Mouse (Mus musculus) midbrain, embryonic 12.5 days (tissue): Measurements from ENCODE around the gene Spon1. TPM values are rescaled to one million over a fixed set of nuclear protein-coding genes. Genes with fewer than 3 reads are reported as not detected.
A peak's percentile ranks its signal among the peaks of the same experiment; 100 is the strongest.

Experiments
- ATAC-seq: fragments of 200-750 bp; cut with Nextera tagmentation; 2 replicates; pipeline ENCODE4 v1.8.0; 2017; ENCODE audit warnings: low read depth, moderate TSS enrichment, moderate library complexity; ENCODE audit not compliant: low FRiP score
- H3K27ac ChIP-seq: fragments of 300-500 bp; sonication (generic); replicated peaks from 2 replicates; pipeline ENCODE4 v1.5.1; 2016; ENCODE audit warnings: mild to moderate bottlenecking
- H3K27me3 ChIP-seq: fragments of 300-500 bp; sonication (generic); 2 replicates; pipeline ENCODE4 v1.6.1; 2016; ENCODE audit warnings: mild to moderate bottlenecking
- H3K36me3 ChIP-seq: fragments of 300-500 bp; sonication (generic); 2 replicates; pipeline ENCODE4 v1.6.1; 2016
- H3K4me1 ChIP-seq: fragments of 300-500 bp; sonication (generic); 2 replicates; pipeline ENCODE4 v1.6.1; 2016
- H3K4me2 ChIP-seq: fragments of 300-500 bp; sonication (generic); replicated peaks from 2 replicates; pipeline ENCODE4 v1.6.1; 2016; ENCODE audit warnings: mild to moderate bottlenecking, moderate library complexity
- H3K4me3 ChIP-seq: fragments of 300-500 bp; sonication (generic); 2 replicates; pipeline ENCODE4 v1.5.1; 2016; ENCODE audit warnings: mild to moderate bottlenecking
- H3K9ac ChIP-seq: fragments of 300-500 bp; sonication (generic); replicated peaks from 2 replicates; pipeline ENCODE4 v1.6.1; 2016; ENCODE audit warnings: mild to moderate bottlenecking, moderate library complexity
- H3K9me3 ChIP-seq: fragments of 300-500 bp; sonication (generic); 2 replicates; pipeline ENCODE4 v1.6.1; 2016; ENCODE audit warnings: mild to moderate bottlenecking
- WGBS: fragments of 180-500 bp; shearing (Covaris S2); methylation state at CpG from one replicate; pipeline ENCODE4 v1.1.7; 2016; 5-methylcytosine and 5-hydroxymethylcytosine counted together
- polyA plus RNA-seq: library from polyadenylated mRNA; unstranded; fragments of >200 nt; fragmentation: Nextera tagmentation; extraction: Ambion mirVana; gene quantifications from 2 replicates; pipeline ENCODE4 v1.2.1, GENCODE M21; 2016

Gene Spon1
- polyA plus RNA-seq, 1 experiment from 2014 or later, result 57.5 TPM

DNA sequence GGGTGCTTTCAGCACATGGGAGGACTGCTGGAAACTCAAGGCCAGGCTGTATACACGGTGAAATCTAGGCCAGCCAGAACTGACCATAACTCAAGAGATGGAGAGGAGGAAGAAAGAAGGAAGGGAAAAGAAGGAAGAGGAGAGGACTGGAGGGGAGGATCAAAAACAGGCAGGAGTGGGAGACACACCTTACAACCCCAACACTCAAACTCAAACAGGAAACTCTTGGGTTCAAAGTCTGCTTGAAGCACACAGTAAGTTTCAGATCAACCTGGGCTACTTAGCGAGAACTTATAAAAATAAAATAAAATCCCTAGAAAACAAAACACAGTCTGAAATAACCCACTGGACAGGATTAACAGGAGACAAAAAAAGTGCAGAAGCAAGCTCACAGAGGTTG is 280.0 kb downstream of the Spon1 start:
- Histone ChIP-seq H3K9ac (no peak overlapping the region), H3K36me3 (peaks cover 5% of the 10 kb centered on the region; the same call in 1 of the 2 replicates), H3K27ac (no peak overlapping the region), H3K4me1 (no peaks in the 10 kb centered on the region), H3K4me2 (no peak overlapping the region), H3K4me3 (no peak overlapping the region), H3K9me3 (no peaks in the 10 kb centered on the region), H3K27me3 (no peaks in the 10 kb centered on the region)
- no peak for ATAC-seq
- WGBS, result 88% methylated on average over 2 of the region's 2 CpGs

- H3K36me3 ChIP-seq, result no peaks in the 10 kb centered on the region
- no peaks in the 10 kb centered on the region; the same call in 1 of the 2 replicates for H3K4me1 ChIP-seq
- no peaks in the 10 kb centered on the region for H3K9me3 ChIP-seq
- H3K27me3 ChIP-seq, result no peaks in the 10 kb centered on the region
- H3K4me3 ChIP-seq, result no peak overlapping the region
- no peak overlapping the region for H3K9ac ChIP-seq
- H3K4me2 ChIP-seq, result no peak overlapping the region
- ATAC-seq, result no peak
- no peak overlapping the region for H3K27ac ChIP-seq
- WGBS, result 84% methylated on average over 4 of the region's 4 CpGs
These were observed 287.9 kb downstream of the Spon1 start for GRCm38 (mm10) chr7:114053720-114054119.

GRCm38 (mm10) chr7:114058166-114058565 is 292.4 kb downstream of the Spon1 start:
- Histone ChIP-seq H3K4me1 (no peaks in the 10 kb centered on the region; the same call in 1 of the 2 replicates), H3K27ac (no peak overlapping the region), H3K9me3 (no peaks in the 10 kb centered on the region), H3K27me3 (no peaks in the 10 kb centered on the region), H3K9ac (no peak overlapping the region), H3K4me2 (no peak overlapping the region), H3K4me3 (no peak overlapping the region), H3K36me3 (no peaks in the 10 kb centered on the region)
- ATAC-seq, result no peak
- 94% methylated on average over 16 of the region's 16 CpGs for WGBS

- Histone ChIP-seq H3K4me1 (no peaks in the 10 kb centered on the region; the same call in 1 of the 2 replicates), H3K9ac (no peak overlapping the region), H3K4me2 (no peak overlapping the region), H3K27ac (no peak overlapping the region), H3K4me3 (no peak overlapping the region), H3K27me3 (no peaks in the 10 kb centered on the region), H3K36me3 (no peaks in the 10 kb centered on the region), H3K9me3 (no peaks in the 10 kb centered on the region)
- no peak for ATAC-seq
- WGBS, result 82% methylated on average over 6 of the region's 6 CpGs
These were observed 293.2 kb downstream of the Spon1 start for GRCm38 (mm10) chr7:114058927-114059441.

DNA sequence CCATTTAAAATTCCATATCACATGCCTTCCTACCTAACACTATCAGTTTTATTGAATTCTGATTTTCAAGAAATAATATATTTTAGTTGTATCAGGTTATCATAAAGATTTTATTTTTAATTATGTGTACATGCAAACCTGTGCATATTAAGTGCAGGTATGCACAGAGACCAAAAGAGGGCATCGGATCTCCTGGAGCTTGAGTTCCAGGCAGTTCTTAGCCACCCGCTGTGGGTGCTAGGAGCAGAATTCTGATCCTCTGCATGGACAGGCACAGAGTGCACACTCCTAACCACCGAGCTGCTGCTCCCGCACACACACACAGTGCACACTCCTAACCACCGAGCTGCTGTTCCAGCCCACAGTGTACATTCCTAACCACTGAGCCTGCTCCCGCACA is 294.6 kb downstream of the Spon1 start:
- Histone ChIP-seq H3K4me1 (peaks cover 3% of the 10 kb centered on the region), H3K4me2 (no peak overlapping the region), H3K9me3 (no peaks in the 10 kb centered on the region), H3K36me3 (no peaks in the 10 kb centered on the region), H3K9ac (no peak overlapping the region), H3K27me3 (no peaks in the 10 kb centered on the region), H3K4me3 (no peak overlapping the region), H3K27ac (no peak overlapping the region)
- no peak for ATAC-seq
- WGBS, result 93% methylated on average over 6 of the region's 6 CpGs

GRCm38 (mm10) chr7:114062451-114062850 is 296.7 kb downstream of the Spon1 start:
- Histone ChIP-seq H3K27ac (no peak overlapping the region), H3K36me3 (no peaks in the 10 kb centered on the region), H3K9ac (no peak overlapping the region), H3K4me3 (no peak overlapping the region), H3K27me3 (no peaks in the 10 kb centered on the region), H3K4me2 (no peak overlapping the region), H3K4me1 (peaks cover 16% of the 10 kb centered on the region), H3K9me3 (no peaks in the 10 kb centered on the region)
- 59% methylated on average over 1 of the region's 1 CpGs for WGBS
- no peak for ATAC-seq

- Histone ChIP-seq H3K36me3 (no peaks in the 10 kb centered on the region), H3K27ac (no peak overlapping the region), H3K27me3 (no peaks in the 10 kb centered on the region), H3K4me2 (no peak overlapping the region), H3K4me1 (peaks cover 16% of the 10 kb centered on the region), H3K4me3 (no peak overlapping the region), H3K9ac (no peak overlapping the region), H3K9me3 (no peaks in the 10 kb centered on the region)
- no peak for ATAC-seq
- WGBS, result 78% methylated on average over 8 of the region's 8 CpGs
These were observed 297.7 kb downstream of the Spon1 start for GRCm38 (mm10) chr7:114063534-114063933.

DNA sequence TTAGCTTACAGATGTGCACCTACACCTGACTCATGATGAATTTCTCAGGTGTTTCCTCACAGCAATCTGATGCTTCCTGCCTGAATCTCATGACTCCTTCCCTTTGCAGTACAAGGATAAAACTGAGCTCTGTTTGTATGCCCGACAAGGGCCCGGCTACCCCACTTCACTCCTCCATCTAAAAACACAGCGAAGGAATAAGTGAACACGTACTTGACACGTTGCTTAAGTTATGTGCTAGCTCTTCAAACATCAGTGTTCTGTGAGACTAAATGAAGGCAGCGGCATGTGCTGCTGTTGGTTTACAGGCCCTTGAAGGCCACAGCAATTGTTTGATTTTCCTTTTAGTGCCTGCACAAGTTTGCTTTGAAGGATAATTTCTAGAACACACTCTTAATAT is 298.2 kb downstream of the Spon1 start:
- 87% methylated on average over 6 of the region's 6 CpGs for WGBS
- H3K4me2 ChIP-seq, result no peak overlapping the region
- H3K9ac ChIP-seq, result no peak overlapping the region
- no peaks in the 10 kb centered on the region for H3K9me3 ChIP-seq
- H3K4me3 ChIP-seq, result no peak overlapping the region
- H3K27ac ChIP-seq, result no peak overlapping the region
- no peaks in the 10 kb centered on the region for H3K36me3 ChIP-seq
- H3K4me1 ChIP-seq, result peaks cover 16% of the 10 kb centered on the region
- no peaks in the 10 kb centered on the region for H3K27me3 ChIP-seq
- ATAC-seq, result no peak

- Histone ChIP-seq H3K4me2 (no peak overlapping the region), H3K9ac (no peak overlapping the region), H3K4me3 (no peak overlapping the region), H3K4me1 (peaks cover 16% of the 10 kb centered on the region), H3K9me3 (no peaks in the 10 kb centered on the region), H3K27me3 (no peaks in the 10 kb centered on the region), H3K36me3 (no peaks in the 10 kb centered on the region), H3K27ac (no peak overlapping the region)
- ATAC-seq, result no peak
- 28% methylated on average over 11 of the region's 11 CpGs for WGBS
These were observed 299.8 kb downstream of the Spon1 start for GRCm38 (mm10) chr7:114065407-114066185.

- Histone ChIP-seq H3K36me3 (no peaks in the 10 kb centered on the region), H3K27me3 (no peaks in the 10 kb centered on the region), H3K9me3 (no peaks in the 10 kb centered on the region), H3K27ac (no peak overlapping the region), H3K4me2 (peak overlapping the region; percentile 51), H3K4me1 (peaks cover 21% of the 10 kb centered on the region), H3K9ac (no peak overlapping the region), H3K4me3 (no peak overlapping the region)
- ATAC-seq, result peak; percentile 78
- 6% methylated on average over 14 of the region's 14 CpGs for WGBS
These were observed 300.9 kb downstream of the Spon1 start for GRCm38 (mm10) chr7:114066529-114067178.

GRCm38 (mm10) chr7:114068956-114069533 is 303.2 kb downstream of the Spon1 start:
- Histone ChIP-seq H3K27ac (no peak overlapping the region), H3K4me3 (no peak overlapping the region), H3K36me3 (no peaks in the 10 kb centered on the region), H3K9me3 (no peaks in the 10 kb centered on the region), H3K27me3 (no peaks in the 10 kb centered on the region), H3K4me2 (no peak overlapping the region), H3K9ac (no peak overlapping the region), H3K4me1 (peaks cover 31% of the 10 kb centered on the region)
- no peak for ATAC-seq
- WGBS, result 80% methylated on average over 11 of the region's 11 CpGs
